Mouse (Mus musculus) megakaryocyte progenitor cell, adult 5-6 weeks (primary cell): ENCODE measurements around the gene Lamc1. TPM values are rescaled to one million over a fixed set of nuclear protein-coding genes. Genes with fewer than 3 reads are reported as not detected.
"Not testable (repeated sequence)": the region's sequence is repeated elsewhere in the genome, so short reads cannot be mapped to it uniquely, and the experiment has no call there.

Experiments
- ATAC-seq: replicated peaks from 2 replicates; pipeline ENCODE4 v1.8.0; 2016; ENCODE audit warnings: mild to moderate bottlenecking, moderate TSS enrichment, inconsistent platforms; ENCODE audit not compliant: poor library complexity
- total RNA-seq, 2 experiments: library from RNA; stranded (forward) in 1 of 2; stranded (reverse) in 1 of 2; fragments of 157-497, 149-512 nt in 1 of 2; fragments of 200-1000 nt in 1 of 2; gene quantifications; 2 replicates each; pipeline versions ENCODE4 v1.2.3 to v1.2.4; 2015 to 2017

Gene Lamc1
- total RNA-seq (2015) (2.6 and 4.4 TPM in 2 replicates), total RNA-seq (2017) (2.2 and 2.9 TPM in 2 replicates)

- peak; percentile 61 for ATAC-seq
Observed at GRCm38 (mm10) chr1:153332444-153333295, at the start of gene Lamc1. Gene Lamc1, minus strand, starts transcription at chr1:153332786.

- ATAC-seq: no peak
Observed at GRCm38 (mm10) chr1:153380746-153381282, 48.2 kb upstream of the Lamc1 start.

- ATAC-seq: no peak
Observed at GRCm38 (mm10) chr1:153379832-153380231, 47.2 kb upstream of the Lamc1 start.

DNA sequence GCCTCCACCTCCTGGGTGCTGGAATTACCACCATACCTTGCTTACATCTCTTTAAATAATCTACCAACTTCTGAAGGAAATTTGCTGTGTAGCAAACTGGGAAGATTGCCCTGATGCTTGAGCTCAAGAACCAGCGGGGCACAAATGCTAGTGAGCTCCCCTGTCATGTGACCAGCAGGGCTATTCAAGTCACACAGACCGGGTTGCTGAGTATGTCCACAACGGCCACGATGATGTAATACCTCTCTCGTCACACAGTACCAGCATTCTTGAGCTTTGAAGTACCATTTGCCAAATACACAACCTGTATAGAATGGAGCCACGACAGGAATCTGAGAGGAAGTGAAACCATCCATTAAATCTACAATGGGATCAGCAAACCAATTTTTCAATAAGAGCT is 46.0 kb upstream of the Lamc1 start:
- ATAC-seq: no peak

DNA sequence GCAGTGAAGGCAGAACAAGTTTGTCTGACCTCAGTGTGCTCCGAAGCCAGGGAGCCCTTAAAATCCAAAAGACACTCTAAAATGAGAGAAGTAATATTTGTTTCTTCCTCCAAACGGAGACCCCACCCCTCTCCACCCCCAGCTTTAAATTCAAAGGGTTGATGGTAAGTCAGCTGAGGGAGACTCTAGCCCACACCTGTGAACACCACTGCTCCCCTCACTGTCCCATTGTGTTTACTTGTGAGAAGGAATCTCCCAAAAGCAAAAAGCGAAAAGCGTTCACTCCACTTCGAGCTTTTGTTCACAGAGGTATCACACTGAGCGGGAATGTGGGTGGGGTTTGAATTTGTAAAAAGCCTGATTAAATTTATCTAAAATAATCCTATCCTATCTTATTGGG is 43.9 kb upstream of the Lamc1 start:
- ATAC-seq: no peak

DNA sequence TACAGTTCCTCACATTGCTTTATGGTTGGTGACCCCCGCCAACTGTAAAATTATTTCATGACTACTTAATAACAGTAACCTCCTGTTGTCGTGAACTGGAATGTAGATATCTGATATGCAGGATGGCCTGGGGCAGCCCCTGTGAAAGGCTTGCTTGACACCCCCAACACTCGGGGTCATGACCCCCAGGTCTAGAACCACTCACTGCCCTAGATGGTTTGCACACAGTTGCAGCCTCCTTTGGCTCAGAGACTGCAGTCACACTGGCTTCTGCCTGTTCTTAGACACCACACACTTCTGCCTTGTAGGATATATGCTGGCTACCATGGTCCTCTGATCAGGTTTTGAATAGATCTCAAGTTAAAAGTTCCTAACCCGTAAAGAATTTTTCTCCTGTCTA is 41.5 kb upstream of the Lamc1 start:
- ATAC-seq: no peak

- no peak for ATAC-seq
Observed at GRCm38 (mm10) chr1:153371846-153372245, 39.3 kb upstream of the Lamc1 start.

DNA sequence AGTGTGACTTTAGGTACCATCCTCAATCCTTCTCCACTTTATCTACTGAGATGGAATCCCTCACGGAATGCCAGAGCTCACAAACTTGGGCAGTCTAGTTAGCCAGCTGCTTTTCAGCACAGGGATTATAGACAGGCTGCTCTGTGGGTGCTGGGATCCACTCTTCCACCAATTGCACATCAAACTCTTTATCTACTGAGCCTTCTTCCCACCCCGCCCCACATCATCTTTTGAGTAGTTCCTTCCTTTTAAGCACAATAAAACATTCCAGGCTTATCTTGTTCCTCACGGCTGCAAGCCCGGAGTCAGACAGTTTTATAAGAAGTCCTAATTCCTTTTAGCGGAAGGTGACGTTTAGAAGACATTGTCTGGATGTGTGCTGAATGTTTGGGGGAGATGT is 36.4 kb upstream of the Lamc1 start:
- ATAC-seq: no peak

GRCm38 (mm10) chr1:153367048-153367447 is 34.5 kb upstream of the Lamc1 start:
- no peak for ATAC-seq

GRCm38 (mm10) chr1:153361926-153362325 is 29.3 kb upstream of the Lamc1 start:
- no peak for ATAC-seq

GRCm38 (mm10) chr1:153360556-153360955 is 28.0 kb upstream of the Lamc1 start:
- ATAC-seq: no peak

DNA sequence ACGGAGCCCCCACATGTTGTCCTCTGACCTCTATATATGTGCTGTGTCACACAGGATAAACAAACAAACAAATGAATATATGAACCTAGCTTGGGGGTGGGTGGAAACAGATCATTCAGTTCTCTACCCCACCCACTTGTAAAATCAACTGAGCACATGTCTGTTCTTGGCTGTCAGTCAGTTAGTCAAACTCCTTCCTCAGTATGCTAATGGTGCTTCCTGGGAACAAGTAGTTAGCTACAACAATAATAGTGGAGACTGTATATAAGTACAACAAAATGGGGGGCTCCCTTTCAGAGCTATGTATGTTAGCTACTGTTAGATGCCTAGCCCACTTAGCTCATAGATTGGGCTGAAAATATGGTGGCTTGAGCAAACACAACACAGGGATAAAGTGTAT is 24.6 kb upstream of the Lamc1 start:
- no peak for ATAC-seq

GRCm38 (mm10) chr1:153354466-153354865 is 21.9 kb upstream of the Lamc1 start:
- no peak for ATAC-seq

DNA sequence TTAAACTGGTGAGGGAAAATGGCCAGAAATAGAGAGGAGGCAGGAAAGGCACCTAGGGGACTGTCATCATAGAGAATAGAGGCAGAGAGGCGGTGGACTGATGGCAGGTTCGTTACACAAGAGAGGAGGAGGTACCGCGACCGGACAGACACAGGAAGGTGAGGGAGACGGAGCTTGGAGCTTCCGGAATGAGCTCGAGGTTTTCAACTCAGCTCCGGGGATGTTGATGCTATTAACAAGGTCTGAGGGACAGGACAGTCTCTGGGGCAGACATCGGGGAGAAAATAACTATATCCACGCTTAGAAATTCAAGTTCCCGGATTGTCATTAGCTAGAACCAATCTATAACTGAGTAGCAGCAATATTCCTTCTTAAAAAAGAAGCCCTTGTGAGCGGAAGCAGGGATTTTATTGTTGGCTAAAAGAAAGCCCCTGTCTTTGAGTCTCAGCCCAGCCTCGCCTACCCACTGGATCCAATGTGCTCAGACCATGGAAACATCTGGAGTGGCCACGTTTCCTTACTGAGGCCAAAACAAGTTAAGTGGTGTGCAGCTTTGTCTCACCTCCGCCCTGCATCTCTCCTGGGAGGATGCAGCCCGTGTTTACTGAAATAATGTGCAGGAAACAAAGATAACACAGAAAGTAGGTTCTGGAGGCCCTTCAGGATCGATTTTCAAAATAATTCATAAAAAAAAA is 21.3 kb upstream of the Lamc1 start:
- no peak for ATAC-seq

DNA sequence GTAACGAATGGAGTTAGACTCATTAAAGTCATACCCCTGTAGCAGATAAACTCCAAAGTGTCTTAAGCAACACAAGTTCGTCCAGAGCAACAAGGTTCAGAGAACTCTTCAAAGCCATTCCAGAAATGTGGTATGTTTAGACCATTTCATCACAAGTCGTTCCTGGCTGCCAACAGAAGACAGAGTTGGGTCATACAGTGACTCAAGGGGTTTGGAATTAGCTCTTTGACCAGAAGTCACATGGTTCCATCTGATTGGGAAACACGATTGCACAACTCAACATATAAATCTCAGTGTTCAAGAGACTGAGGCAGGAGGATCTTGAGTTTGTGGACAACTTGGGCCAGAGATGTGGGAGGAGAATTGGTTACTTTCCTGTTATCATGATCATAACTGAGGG is 18.4 kb upstream of the Lamc1 start:
- peak; percentile 61 for ATAC-seq

DNA sequence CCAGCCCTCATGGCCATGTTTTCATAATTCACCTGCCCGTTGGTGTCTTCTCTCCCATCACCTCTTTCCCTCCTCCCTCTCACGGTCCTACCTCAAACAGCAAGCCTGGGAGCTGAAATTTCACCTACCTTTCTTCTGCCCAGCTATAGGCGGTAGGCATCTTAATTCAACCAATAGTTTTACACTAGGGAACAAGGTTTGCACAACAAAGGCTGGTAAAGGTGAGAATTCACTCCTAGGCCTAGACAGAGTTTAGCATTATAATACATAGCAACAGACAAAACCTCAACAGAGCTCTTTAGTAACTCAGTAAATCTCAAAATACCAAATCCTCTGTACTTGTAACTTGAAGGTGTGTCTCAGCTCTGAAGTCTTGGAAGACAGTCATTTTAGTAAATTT is 15.1 kb upstream of the Lamc1 start:
- no peak for ATAC-seq

DNA sequence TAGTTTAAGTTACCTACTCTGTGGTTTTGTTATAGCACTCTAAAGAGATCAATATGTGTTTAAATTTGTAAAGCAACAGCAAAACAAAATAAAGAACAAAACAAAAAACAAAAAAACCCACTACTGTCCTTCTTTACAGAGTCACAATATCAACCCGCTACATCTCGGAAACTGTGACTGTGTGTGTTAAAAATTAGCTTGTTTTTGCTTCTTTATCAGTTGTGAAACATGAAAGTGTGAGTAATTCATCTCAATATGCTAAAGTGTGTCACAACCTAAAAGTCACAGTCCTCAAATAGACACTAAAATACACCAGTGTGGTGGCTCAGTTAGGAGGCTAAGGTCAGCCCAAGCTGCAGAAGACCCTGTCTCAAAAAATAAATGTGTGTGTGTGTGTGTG is 14.5 kb upstream of the Lamc1 start:
- no peak for ATAC-seq

- no peak for ATAC-seq
Observed at GRCm38 (mm10) chr1:153345699-153346291, 13.2 kb upstream of the Lamc1 start.

GRCm38 (mm10) chr1:153345002-153345401 is 12.4 kb upstream of the Lamc1 start:
- no peak for ATAC-seq

GRCm38 (mm10) chr1:153335451-153335850 is 2.9 kb upstream of the Lamc1 start:
- not testable (repeated sequence) for ATAC-seq

- ATAC-seq: peak; percentile 65
Observed at GRCm38 (mm10) chr1:153333296-153334121, 923 bp upstream of the Lamc1 start.
